Mouse (Mus musculus): ENCODE results near the gene Rapgef4.

Rapgef4 gene

DNA sequence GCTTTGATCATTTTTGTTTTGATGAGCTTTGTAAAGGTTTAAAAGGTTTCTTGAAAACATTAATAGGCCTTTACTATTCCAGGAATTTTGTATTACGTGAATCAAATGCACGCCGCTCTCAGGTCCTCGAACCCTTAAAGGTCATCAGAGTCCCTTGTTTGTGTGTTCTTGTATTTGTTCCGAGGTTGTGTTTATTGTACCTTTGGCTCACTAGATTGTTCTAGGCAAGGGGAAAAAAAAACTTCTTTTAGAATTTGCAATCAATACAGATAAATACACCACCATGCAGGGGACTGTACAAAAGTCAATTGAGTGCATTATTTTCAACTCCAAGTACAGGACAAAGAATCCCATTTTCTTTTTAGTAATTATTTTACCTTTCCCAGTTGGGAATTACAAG lies 175.4 kb downstream of the Rapgef4 start:
- no peak for DNase-seq

GRCm38 (mm10) chr2:72157561-72157960 lies 176.5 kb downstream of the Rapgef4 start:
- no peak for DNase-seq

GRCm38 (mm10) chr2:72158045-72158444 lies 177.0 kb downstream of the Rapgef4 start:
- no peak for DNase-seq

- DNase-seq, result no peak
Observed at GRCm38 (mm10) chr2:72158691-72159225, 177.7 kb downstream of the Rapgef4 start.

- DNase-seq, result no peak
Observed at GRCm38 (mm10) chr2:72159281-72159680, 178.2 kb downstream of the Rapgef4 start.

GRCm38 (mm10) chr2:72165136-72165854 lies 184.3 kb downstream of the Rapgef4 start:
- DNase-seq, result peak; percentile 59 to 67

- no peak for DNase-seq
Observed at GRCm38 (mm10) chr2:72169451-72170100, 188.5 kb downstream of the Rapgef4 start.

DNA sequence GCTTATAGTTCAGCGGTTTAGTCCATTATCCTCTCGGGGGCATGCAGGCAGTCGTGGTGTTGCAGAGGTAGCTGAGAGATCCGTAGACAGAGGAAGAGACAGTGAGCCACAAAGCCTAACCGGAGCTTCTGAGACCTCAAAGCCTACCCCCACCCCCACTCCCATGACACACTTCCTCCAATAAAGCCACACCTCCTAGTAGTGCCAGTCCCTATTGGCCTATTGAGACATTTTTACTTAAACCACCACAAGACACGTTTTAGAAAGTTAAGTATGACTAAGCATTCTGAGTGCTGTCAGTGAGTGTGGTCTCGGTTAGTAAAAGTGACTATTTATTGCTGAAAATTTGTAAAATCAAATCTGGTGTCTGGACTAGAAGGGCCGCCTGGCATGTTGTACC lies 189.5 kb downstream of the Rapgef4 start:
- no peak for DNase-seq

DNA sequence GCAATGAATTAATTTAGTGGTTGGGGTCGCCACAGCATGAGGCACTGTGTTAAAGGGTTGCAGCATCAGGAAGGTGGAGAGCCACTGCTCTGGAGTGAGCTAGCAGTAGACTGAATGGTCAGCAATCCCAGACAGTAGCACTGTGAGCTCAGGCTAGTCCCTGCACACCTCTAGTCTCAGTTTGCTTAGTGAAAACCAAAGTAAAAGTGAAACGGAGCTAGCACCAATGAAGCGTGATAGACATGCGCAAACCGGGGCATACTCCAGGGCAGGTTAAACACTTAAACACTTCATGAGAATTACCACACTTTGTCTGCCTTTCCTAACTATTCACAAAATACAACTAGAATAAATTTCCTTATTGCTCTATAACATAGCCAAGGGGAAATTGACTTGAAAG lies 190.2 kb downstream of the Rapgef4 start:
- no peak for DNase-seq

DNA sequence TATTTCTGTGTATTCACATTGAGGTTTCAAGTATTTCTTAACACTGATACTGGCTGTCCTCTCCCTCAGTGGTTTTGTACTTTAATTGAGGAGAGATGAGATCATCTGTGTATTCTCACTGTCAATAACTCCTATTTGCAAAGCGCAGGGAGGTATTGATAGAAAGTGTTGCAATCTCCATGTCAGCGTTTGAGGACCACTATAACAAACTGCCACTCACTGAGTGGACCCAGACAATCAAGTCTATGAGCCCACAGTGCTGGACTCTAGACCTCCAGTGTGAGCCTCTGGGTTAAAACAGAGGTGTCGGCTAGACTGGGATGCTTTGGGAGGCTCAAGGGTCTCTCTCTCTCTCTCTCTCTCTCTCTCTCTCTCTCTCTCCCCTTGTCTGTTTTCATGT lies 192.0 kb downstream of the Rapgef4 start:
- no peak for DNase-seq

- DNase-seq, result no peak
Observed at GRCm38 (mm10) chr2:72173844-72174243, 192.8 kb downstream of the Rapgef4 start.

DNA sequence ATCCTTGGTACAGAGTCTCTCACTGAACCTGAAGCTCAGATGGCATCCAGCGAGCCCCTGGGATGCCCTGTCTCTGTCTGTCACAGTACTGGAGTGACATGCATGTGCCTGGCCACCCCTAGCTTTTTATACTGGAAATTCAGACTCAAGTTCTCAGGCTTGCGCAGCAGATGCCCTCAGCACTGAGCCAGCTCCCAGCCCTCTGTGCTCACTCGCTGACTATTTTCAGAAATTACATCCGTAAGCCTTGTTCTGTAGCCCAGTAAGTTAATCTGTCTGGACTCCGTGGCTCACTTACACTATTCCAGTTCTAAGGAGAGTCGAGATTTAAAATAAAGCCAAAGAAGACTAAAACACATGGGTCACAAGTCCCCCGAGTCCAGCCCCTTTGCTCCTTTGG lies 194.5 kb downstream of the Rapgef4 start:
- peak; percentile 27 to 31 for DNase-seq

GRCm38 (mm10) chr2:72175971-72176370 lies 194.9 kb downstream of the Rapgef4 start:
- DNase-seq, result no peak

GRCm38 (mm10) chr2:72177214-72178023 lies 196.4 kb downstream of the Rapgef4 start:
- no peak for DNase-seq

- no peak for DNase-seq
Observed at GRCm38 (mm10) chr2:72178025-72178424, 197.0 kb downstream of the Rapgef4 start.

DNA sequence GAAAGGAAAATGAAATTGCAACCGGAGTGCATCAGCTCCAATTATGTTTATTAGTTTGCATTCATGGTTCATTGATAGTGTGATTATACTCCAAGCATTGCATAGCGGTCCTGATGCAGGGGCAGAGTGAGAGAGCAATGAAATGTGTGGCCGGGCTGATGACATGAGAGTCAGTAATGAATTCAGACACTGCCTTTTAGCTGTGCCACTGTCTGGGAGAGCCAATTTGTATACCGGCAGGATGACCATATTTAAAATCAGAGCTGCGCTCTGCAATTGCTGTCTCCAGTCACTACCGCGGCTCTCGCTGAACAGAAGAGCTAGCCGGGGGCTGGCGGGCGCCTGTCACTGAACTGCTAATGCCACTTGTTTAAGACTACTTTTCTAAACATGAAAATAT lies 197.5 kb downstream of the Rapgef4 start:
- DNase-seq, result no peak

DNA sequence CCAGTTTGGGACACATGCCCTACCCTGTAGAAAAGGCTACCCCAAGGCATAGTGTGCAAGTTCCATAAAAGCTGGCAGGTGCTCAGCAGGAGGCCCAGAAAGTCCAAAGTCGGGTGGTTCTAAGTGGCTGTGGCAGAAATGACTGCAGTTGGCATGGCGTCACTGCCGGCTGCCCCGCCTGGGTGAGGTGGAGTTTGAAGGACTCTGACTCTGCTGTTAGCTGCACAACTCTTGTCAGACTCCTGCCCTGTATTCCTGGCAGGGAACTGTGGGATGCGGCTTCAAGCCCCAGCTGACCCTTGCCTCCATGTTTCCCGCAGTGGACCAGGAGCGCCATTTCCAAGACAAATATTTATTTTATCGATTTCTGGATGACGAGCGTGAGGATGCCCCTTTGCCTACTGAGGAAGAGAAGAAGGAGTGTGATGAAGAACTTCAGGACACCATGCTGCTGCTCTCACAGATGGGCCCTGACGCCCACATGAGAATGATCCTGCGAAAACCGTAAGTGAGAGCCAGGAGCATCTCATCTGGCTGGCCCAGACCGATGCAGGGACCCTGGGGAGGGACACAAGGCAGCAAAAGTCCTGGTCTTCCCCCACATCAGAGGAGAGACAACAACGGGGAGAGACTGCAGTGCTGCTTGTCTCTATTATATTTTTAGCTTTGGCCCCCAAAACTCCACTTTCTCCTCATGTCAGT lies 198.7 kb downstream of the Rapgef4 start:
- DNase-seq, result no peak

GRCm38 (mm10) chr2:72181443-72181842 lies 200.4 kb downstream of the Rapgef4 start:
- no peak for DNase-seq

DNA sequence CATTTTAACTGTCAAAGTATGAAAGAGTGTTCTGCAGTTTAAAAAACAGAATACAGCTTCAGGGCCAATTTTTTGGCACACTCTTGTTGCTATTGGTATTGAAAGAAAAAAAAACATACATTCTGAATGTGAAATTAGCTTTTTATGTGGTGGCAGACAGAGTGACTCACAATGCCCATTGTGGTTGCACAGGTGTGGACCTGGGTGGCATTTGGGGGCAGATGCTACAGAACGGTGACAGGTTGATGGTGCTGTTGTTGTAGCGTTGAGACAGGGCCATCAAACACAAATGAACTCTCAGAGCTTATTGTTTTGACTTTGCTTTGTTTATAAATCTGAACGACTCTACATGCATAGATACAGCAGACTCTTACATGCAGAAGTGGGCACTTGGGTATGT lies 202.7 kb downstream of the Rapgef4 start:
- no peak for DNase-seq

DNA sequence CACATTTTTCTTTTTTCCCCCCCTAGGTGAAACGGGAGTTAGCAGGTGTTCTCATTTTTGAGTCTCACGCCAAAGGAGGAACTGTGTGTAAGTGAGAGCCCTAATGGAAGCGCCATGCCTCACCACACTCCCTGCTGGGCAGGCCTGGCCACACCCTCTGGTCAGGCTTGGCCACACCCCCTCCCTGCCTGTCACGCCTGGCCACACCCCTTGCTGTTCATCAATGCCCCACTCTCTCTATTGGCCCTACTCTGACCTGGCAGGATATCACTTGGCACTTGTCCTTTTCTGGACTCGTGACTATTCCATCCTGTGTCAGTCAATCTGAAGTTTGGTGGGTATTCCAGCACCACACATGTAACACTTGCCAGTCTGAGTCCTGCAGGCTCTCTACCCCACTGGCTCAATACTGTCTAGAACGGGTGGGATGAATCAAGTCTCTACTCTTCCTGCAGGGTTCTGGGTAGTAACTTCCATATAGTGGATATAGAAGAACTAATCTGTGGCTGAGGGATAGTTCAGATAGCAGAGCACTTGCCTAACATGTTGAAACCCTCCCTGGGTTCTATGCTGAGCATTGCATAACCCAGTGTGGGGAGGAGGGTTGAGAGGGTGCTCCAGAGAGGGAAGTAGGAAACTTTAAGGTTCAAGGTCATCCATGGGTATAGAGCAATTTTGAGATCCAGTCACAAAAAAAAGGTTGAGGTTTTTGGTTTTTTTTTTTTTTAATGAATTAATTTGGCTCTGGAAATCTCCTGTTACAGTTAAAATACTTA lies 215.3 kb downstream of the Rapgef4 start:
- DNase-seq, result peak in 1 of 2 experiments; percentile 17

DNA sequence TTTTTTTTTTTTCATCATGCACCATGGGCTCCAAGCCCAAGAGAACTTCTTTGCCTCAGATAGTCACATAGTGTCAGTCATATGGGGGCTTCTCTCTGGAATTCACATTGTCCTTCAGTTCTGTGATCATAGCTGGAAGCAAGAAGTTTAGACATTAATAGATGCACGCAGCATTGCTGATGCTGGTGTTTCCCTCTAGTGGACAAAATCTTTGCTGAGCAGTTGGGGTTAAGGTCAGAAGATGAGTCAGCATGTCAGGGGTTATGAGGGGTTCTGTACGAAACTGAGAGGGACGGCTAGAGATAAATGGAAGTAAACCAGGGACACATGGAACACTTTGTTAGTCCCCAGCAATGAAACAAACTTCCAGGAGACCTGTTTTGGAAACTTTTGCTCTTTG lies 216.0 kb downstream of the Rapgef4 start:
- no peak for DNase-seq

- no peak for DNase-seq
Observed at GRCm38 (mm10) chr2:72199451-72199850, 218.4 kb downstream of the Rapgef4 start.

Data from cerebellum, adult 18-20 months (tissue).